Mouse (Mus musculus) lung, embryonic 15.5 days (tissue): ENCODE data around the gene Defb11. TPM values are rescaled to one million over a fixed set of nuclear protein-coding genes. Genes with fewer than 3 reads are reported as not detected.
"Not testable (repeated sequence)": the region's sequence is repeated elsewhere in the genome, so short reads cannot be mapped to it uniquely, and the experiment has no call there.

Experiments used
- ATAC-seq: fragments of 200-750 bp; cut with Nextera tagmentation; 2 replicates; pipeline ENCODE4 v1.8.0; 2017; ENCODE audit warnings: moderate number of reproducible peaks, borderline replicate concordance; ENCODE audit not compliant: low FRiP score, low TSS enrichment; ENCODE audit errors: extremely low read depth
- H3K27ac ChIP-seq: fragments of 300-500 bp; sonication (generic); 2 replicates; pipeline ENCODE4 v1.5.1; 2015; ENCODE audit warnings: moderate library complexity, mild to moderate bottlenecking, inconsistent platforms
- H3K27me3 ChIP-seq: fragments of 300-500 bp; sonication (generic); 2 replicates; pipeline ENCODE4 v1.6.1; 2015; ENCODE audit warnings: inconsistent platforms
- H3K36me3 ChIP-seq: fragments of 300-500 bp; sonication (generic); 2 replicates; pipeline ENCODE4 v1.6.1; 2015; ENCODE audit warnings: inconsistent platforms
- H3K4me1 ChIP-seq: fragments of 300-500 bp; sonication (generic); 2 replicates; pipeline ENCODE4 v1.6.1; 2015; ENCODE audit warnings: inconsistent platforms
- H3K4me2 ChIP-seq: fragments of 300-500 bp; sonication (generic); 2 replicates; pipeline ENCODE4 v1.6.1; 2015; ENCODE audit warnings: inconsistent platforms, mild to moderate bottlenecking, moderate library complexity
- H3K4me3 ChIP-seq: fragments of 300-500 bp; sonication (generic); 2 replicates; pipeline ENCODE4 v1.5.1; 2015; ENCODE audit warnings: mild to moderate bottlenecking, inconsistent platforms
- H3K9ac ChIP-seq: fragments of 300-500 bp; sonication (generic); 2 replicates; pipeline ENCODE4 v1.6.1; 2015; ENCODE audit warnings: inconsistent platforms
- H3K9me3 ChIP-seq: fragments of 300-500 bp; sonication (generic); 2 replicates; pipeline ENCODE4 v1.6.1; 2016; ENCODE audit warnings: inconsistent platforms
- whole genome bisulfite sequencing: fragments of 180-500 bp; shearing (Covaris S2); methylation state at CpG from one replicate; pipeline ENCODE4 v1.1.7; 2015; 5-methylcytosine and 5-hydroxymethylcytosine counted together
- polyA plus RNA-seq: library from polyadenylated mRNA; unstranded; fragments of >200 nt; fragmentation: Nextera tagmentation; extraction: Ambion mirVana; gene quantifications from 2 replicates; pipeline ENCODE4 v1.2.1, GENCODE M21; 2015

The Defb11 gene
- not detected in 2 replicates for polyA plus RNA-seq

DNA sequence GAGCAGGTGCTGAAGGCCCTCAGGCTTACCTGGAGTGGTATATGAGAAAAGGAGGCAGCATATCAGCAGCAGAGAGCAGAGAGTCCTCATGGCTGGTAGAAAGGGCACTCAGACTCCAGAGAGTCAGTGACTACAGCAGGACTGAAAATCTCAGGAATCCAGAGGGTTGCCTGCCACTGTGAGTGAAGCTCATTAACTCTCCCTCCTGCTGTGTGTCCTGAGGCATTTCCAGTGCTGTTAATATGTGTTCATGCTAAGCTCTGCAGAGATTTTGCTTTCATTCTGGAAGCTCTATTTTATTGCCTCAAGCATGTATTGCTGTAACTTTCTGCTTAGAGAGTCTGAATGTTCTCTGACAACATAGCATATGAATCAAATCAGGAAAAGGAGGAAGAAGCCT, at the start of gene Defb11:
Gene Defb11, minus strand, starts transcription at position 123 of the 400 bp plus-strand sequence.
- H3K36me3 ChIP-seq, H3K4me1 ChIP-seq, H3K9ac ChIP-seq, H3K27me3 ChIP-seq, H3K4me3 ChIP-seq, H3K27ac ChIP-seq, H3K4me2 ChIP-seq, H3K9me3 ChIP-seq, ATAC-seq: not testable (repeated sequence)

GRCm38 (mm10) chr8:21955321-21955720, 49.1 kb upstream of the Defb11 start:
- Histone ChIP-seq H3K27ac (no peak overlapping the region), H3K4me2 (no peak overlapping the region), H3K27me3 (no peaks in the 10 kb centered on the region), H3K9ac (no peak overlapping the region), H3K9me3 (no peaks in the 10 kb centered on the region), H3K4me3 (no peak overlapping the region), H3K4me1 (no peaks in the 10 kb centered on the region), H3K36me3 (no peaks in the 10 kb centered on the region)
- no peak for ATAC-seq
- 5% methylated on average over 9 of the region's 9 CpGs for WGBS

DNA sequence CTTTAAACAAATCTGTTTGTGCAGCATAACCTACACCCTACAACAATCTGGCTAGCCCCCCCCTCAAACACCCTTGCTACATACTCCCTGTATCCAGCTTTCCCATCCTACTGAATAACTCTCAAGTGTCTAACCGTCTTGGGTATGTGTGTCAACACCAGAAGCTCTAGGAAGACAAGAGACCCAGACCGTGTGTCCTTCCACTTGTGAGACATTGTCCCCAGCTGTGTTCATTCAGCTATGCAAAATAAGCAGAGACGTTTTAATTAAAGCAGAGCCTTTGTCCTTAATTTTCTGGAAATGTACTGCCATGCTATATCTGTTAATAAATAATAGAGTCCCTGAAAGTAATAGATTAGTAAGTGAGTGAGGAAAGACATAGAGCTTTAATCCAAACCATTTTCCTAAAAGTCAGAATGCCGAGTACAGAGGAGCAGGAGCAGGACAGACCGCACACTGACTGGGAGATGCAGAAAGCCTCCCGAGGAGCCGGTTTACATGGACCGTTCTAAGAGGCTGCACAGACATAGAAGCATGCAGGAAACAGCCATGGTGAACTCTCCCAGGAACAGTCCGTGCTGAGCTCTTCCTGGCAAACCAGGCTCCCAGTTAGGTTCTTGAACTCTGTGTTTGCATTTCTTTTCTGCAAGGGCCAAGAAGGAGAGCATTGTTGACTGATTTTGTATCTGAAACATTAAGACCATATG, 41.3 kb upstream of the Defb11 start:
- H3K27ac ChIP-seq: no peak overlapping the region
- no peaks in the 10 kb centered on the region for H3K27me3 ChIP-seq
- no peak overlapping the region for H3K9ac ChIP-seq
- no peaks in the 10 kb centered on the region for H3K9me3 ChIP-seq
- H3K4me1 ChIP-seq: no peaks in the 10 kb centered on the region
- no peaks in the 10 kb centered on the region for H3K36me3 ChIP-seq
- H3K4me3 ChIP-seq: no peak overlapping the region
- WGBS: 59% methylated on average over 9 of the region's 9 CpGs
- H3K4me2 ChIP-seq: no peak overlapping the region
- no peak for ATAC-seq

- no peak within 1 kb of the TSS for H3K4me3 ChIP-seq
- H3K27ac ChIP-seq: no peak within 1 kb of the TSS
- H3K36me3 ChIP-seq: no peaks in the 10 kb centered on the region
- H3K9me3 ChIP-seq: no peaks in the 10 kb centered on the region
- no peaks in the 10 kb centered on the region for H3K27me3 ChIP-seq
- H3K9ac ChIP-seq: no peak within 1 kb of the TSS
- no peaks in the 10 kb centered on the region for H3K4me1 ChIP-seq
- 82% methylated on average over 6 of the region's 6 CpGs for WGBS
- H3K4me2 ChIP-seq: no peak within 1 kb of the TSS
- ATAC-seq: no peak
Measured at GRCm38 (mm10) chr8:21946462-21946861, 40.2 kb upstream of the Defb11 start, which contains the start of gene Defb13. TSS of gene Defb13 (plus strand) at chr8:21946762.

DNA sequence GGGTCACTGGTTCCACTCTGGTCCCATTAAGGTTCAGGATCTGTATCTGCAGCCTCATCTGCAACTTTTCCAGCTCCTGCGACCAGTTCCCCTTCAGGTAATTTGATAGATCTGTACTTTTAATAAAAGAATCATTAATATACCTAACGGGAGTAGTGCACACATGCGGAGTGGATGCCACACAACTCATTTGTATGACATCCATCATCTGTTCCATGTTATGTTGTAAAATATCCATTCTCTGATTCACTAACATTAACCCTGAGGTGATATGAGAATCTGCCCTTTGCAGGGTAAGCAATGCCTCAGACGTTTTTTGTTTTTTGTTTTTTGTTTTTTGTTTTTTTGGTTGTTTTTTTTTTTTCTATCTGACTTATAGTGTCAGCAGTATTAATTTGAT, 31.8 kb upstream of the Defb11 start, which contains the start of gene Defb35:
Gene Defb35, plus strand, starts transcription at position 301 of the 400 bp plus-strand sequence.
- not testable (repeated sequence) for H3K4me1 ChIP-seq, H3K27ac ChIP-seq, H3K27me3 ChIP-seq, H3K4me2 ChIP-seq, ATAC-seq, H3K9me3 ChIP-seq, H3K4me3 ChIP-seq, H3K36me3 ChIP-seq, H3K9ac ChIP-seq
- WGBS: 72% methylated on average over 4 of the region's 4 CpGs

- no peak for ATAC-seq
- no peaks in the 10 kb centered on the region for H3K36me3 ChIP-seq
Measured at GRCm38 (mm10) chr8:21932610-21933009, 26.4 kb upstream of the Defb11 start, which contains the start of gene Defb15. TSS of gene Defb15 (minus strand) at chr8:21932710.

GRCm38 (mm10) chr8:21930754-21931153, 24.5 kb upstream of the Defb11 start:
- not testable (repeated sequence) for H3K27me3 ChIP-seq, ATAC-seq, H3K4me1 ChIP-seq, H3K27ac ChIP-seq, H3K4me2 ChIP-seq, H3K9ac ChIP-seq, H3K9me3 ChIP-seq, H3K4me3 ChIP-seq, H3K36me3 ChIP-seq
- whole genome bisulfite sequencing: 80% methylated on average over 3 of the region's 3 CpGs

More at GRCm38 (mm10) chr8:21932610-21933009, 26.4 kb upstream of the Defb11 start, which contains the start of gene Defb15:
- no peaks in the 10 kb centered on the region for H3K4me1 ChIP-seq
- no peak within 1 kb of the TSS for H3K4me3 ChIP-seq
- H3K27ac ChIP-seq: no peak within 1 kb of the TSS
- H3K4me2 ChIP-seq: no peak within 1 kb of the TSS
- H3K9ac ChIP-seq: no peak within 1 kb of the TSS
- WGBS: 86% methylated on average over 6 of the region's 6 CpGs
- no peaks in the 10 kb centered on the region for H3K9me3 ChIP-seq
- no peaks in the 10 kb centered on the region for H3K27me3 ChIP-seq

GRCm38 (mm10) chr8:21915625-21916024, 9.4 kb upstream of the Defb11 start:
- no peak for ATAC-seq
- H3K4me1 ChIP-seq: no peaks in the 10 kb centered on the region
- H3K9me3 ChIP-seq: no peaks in the 10 kb centered on the region
- H3K36me3 ChIP-seq: no peaks in the 10 kb centered on the region
- no peak overlapping the region for H3K27ac ChIP-seq
- no peak overlapping the region for H3K9ac ChIP-seq
- WGBS: 74% methylated on average over 3 of the region's 3 CpGs
- H3K4me3 ChIP-seq: no peak overlapping the region
- no peaks in the 10 kb centered on the region for H3K27me3 ChIP-seq
- H3K4me2 ChIP-seq: no peak overlapping the region

GRCm38 (mm10) chr8:21912554-21912953, 6.3 kb upstream of the Defb11 start:
- H3K9ac ChIP-seq: no peak overlapping the region
- H3K27ac ChIP-seq: no peak overlapping the region
- ATAC-seq: no peak
- H3K4me1 ChIP-seq: no peaks in the 10 kb centered on the region
- no peaks in the 10 kb centered on the region for H3K36me3 ChIP-seq
- H3K9me3 ChIP-seq: no peaks in the 10 kb centered on the region
- no peaks in the 10 kb centered on the region for H3K27me3 ChIP-seq
- no peak overlapping the region for H3K4me3 ChIP-seq
- 25% methylated on average over 2 of the region's 2 CpGs for WGBS
- H3K4me2 ChIP-seq: no peak overlapping the region

DNA sequence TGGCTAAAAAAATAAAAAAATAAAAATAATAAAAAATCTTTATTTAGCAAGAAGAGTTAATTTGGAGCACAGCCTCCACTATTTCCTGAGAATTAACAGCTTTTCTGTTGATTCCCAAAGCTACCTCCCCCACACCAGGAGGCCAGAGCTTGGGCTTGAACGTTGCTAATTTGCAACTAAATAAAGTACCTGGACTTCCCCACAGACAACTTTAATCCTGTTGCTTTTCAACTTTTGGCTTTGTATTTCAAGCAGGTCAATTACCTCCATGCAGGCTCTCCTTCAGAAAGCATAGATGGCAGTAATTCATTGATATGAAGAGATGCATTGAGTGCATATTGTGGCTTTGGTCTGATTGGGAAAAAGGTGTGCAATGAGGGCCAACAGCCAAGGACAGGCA, 5.7 kb upstream of the Defb11 start:
- WGBS: 19% methylated on average over 1 of the region's 1 CpGs
- ATAC-seq: no peak
- H3K4me1 ChIP-seq: no peaks in the 10 kb centered on the region
- H3K27me3 ChIP-seq: no peaks in the 10 kb centered on the region
- H3K4me2 ChIP-seq: no peak overlapping the region
- H3K9ac ChIP-seq: no peak overlapping the region
- no peak overlapping the region for H3K4me3 ChIP-seq
- H3K27ac ChIP-seq: no peak overlapping the region
- no peaks in the 10 kb centered on the region for H3K36me3 ChIP-seq
- H3K9me3 ChIP-seq: no peaks in the 10 kb centered on the region

GRCm38 (mm10) chr8:21885321-21885720, 20.9 kb downstream of the Defb11 start, which contains the start of gene Defb9:
TSS of gene Defb9 (minus strand) at chr8:21885421.
- not testable (repeated sequence) for H3K27me3 ChIP-seq, H3K4me2 ChIP-seq, H3K27ac ChIP-seq, H3K4me3 ChIP-seq, H3K4me1 ChIP-seq, ATAC-seq, H3K9ac ChIP-seq, H3K9me3 ChIP-seq, H3K36me3 ChIP-seq

GRCm38 (mm10) chr8:21858586-21858985, 47.6 kb downstream of the Defb11 start, which contains the start of gene Defb10:
TSS of gene Defb10 (plus strand) at chr8:21858901.
- H3K9ac ChIP-seq, H3K4me3 ChIP-seq, H3K4me1 ChIP-seq, H3K27me3 ChIP-seq, H3K9me3 ChIP-seq, ATAC-seq, H3K27ac ChIP-seq, H3K4me2 ChIP-seq, H3K36me3 ChIP-seq: not testable (repeated sequence)
- WGBS: 43% methylated on average over 1 of the region's 1 CpGs
